Mouse (Mus musculus): ENCODE results near the gene Adgrb3. TPM values are rescaled to one million over a fixed set of nuclear protein-coding genes. Genes with fewer than 3 reads are reported as not detected.

The Adgrb3 gene
- polyA plus RNA-seq, 1 experiment, result 1.0 TPM

GRCm38 (mm10) chr1:25546072-25546471 lies 283.4 kb downstream of the Adgrb3 start:
- no peaks in the 10 kb centered on the region for H3K27me3 ChIP-seq (ENCODE audit: control insufficient read depth, insufficient read depth, low read length, poor library complexity, severe bottlenecking)
- H3K4me3 ChIP-seq (ENCODE audit: low read depth, low read length), result no peak overlapping the region
- no peaks in the 10 kb centered on the region for H3K36me3 ChIP-seq (ENCODE audit: control insufficient read depth, insufficient read depth, low read length, poor library complexity, severe bottlenecking)
- no peak overlapping the region for H3K27ac ChIP-seq (ENCODE audit: insufficient read depth, low read length)
- no peaks in the 10 kb centered on the region for H3K9me3 ChIP-seq (replicated peaks; ENCODE audit: control insufficient read depth, insufficient read depth, low read length, poor library complexity, severe bottlenecking)
- TF ChIP-seq CTCF (IDR thresholded peaks at IDR 0.05; ENCODE audit: low read depth, low read length) (no peak), EP300 (IDR thresholded peaks at IDR 0.05; ENCODE audit: insufficient read depth, low read depth, low read length) (no peak), POLR2A (IDR thresholded peaks at IDR 0.05; ENCODE audit: insufficient read depth, low read length) (no peak)
- H3K9ac ChIP-seq (ENCODE audit: low read depth, poor library complexity, severe bottlenecking), result no peak overlapping the region
- H3K4me1 ChIP-seq (ENCODE audit: control insufficient read depth, insufficient read depth, low read length), result no peaks in the 10 kb centered on the region

- no peaks in the 10 kb centered on the region for H3K36me3 ChIP-seq (ENCODE audit: control insufficient read depth, insufficient read depth, low read length, poor library complexity, severe bottlenecking)
- H3K27me3 ChIP-seq (ENCODE audit: control insufficient read depth, insufficient read depth, low read length, poor library complexity, severe bottlenecking), result no peaks in the 10 kb centered on the region
- no peak overlapping the region for H3K4me3 ChIP-seq (ENCODE audit: low read depth, low read length)
- no peaks in the 10 kb centered on the region for H3K9me3 ChIP-seq (replicated peaks; ENCODE audit: control insufficient read depth, insufficient read depth, low read length, poor library complexity, severe bottlenecking)
- H3K4me1 ChIP-seq (ENCODE audit: control insufficient read depth, insufficient read depth, low read length), result no peaks in the 10 kb centered on the region
- H3K27ac ChIP-seq (ENCODE audit: insufficient read depth, low read length), result no peak overlapping the region
- no peak overlapping the region for H3K9ac ChIP-seq (ENCODE audit: low read depth, poor library complexity, severe bottlenecking)
- no peak for TF ChIP-seq EP300 (IDR thresholded peaks at IDR 0.05; ENCODE audit: insufficient read depth, low read depth, low read length)
- no peak for TF ChIP-seq CTCF (IDR thresholded peaks at IDR 0.05; ENCODE audit: low read depth, low read length)
- TF ChIP-seq POLR2A (IDR thresholded peaks at IDR 0.05; ENCODE audit: insufficient read depth, low read length), result no peak
Observed at GRCm38 (mm10) chr1:25543915-25544314, 285.6 kb downstream of the Adgrb3 start.

- Histone ChIP-seq H3K9me3 (replicated peaks; ENCODE audit: control insufficient read depth, insufficient read depth, low read length, poor library complexity, severe bottlenecking) (no peaks in the 10 kb centered on the region), H3K4me3 (ENCODE audit: low read depth, low read length) (no peak overlapping the region), H3K9ac (ENCODE audit: low read depth, poor library complexity, severe bottlenecking) (no peak overlapping the region), H3K27ac (ENCODE audit: insufficient read depth, low read length) (no peak overlapping the region), H3K4me1 (ENCODE audit: control insufficient read depth, insufficient read depth, low read length) (no peaks in the 10 kb centered on the region), H3K36me3 (ENCODE audit: control insufficient read depth, insufficient read depth, low read length, poor library complexity, severe bottlenecking) (no peaks in the 10 kb centered on the region), H3K27me3 (ENCODE audit: control insufficient read depth, insufficient read depth, low read length, poor library complexity, severe bottlenecking) (no peaks in the 10 kb centered on the region)
- TF ChIP-seq POLR2A (IDR thresholded peaks at IDR 0.05; ENCODE audit: insufficient read depth, low read length) (no peak), CTCF (IDR thresholded peaks at IDR 0.05; ENCODE audit: low read depth, low read length) (no peak), EP300 (IDR thresholded peaks at IDR 0.05; ENCODE audit: insufficient read depth, low read depth, low read length) (no peak)
Observed at GRCm38 (mm10) chr1:25542891-25543290, 286.6 kb downstream of the Adgrb3 start.

- Histone ChIP-seq H3K27ac (ENCODE audit: insufficient read depth, low read length) (no peak overlapping the region), H3K36me3 (ENCODE audit: control insufficient read depth, insufficient read depth, low read length, poor library complexity, severe bottlenecking) (no peaks in the 10 kb centered on the region), H3K9me3 (replicated peaks; ENCODE audit: control insufficient read depth, insufficient read depth, low read length, poor library complexity, severe bottlenecking) (no peaks in the 10 kb centered on the region), H3K4me1 (ENCODE audit: control insufficient read depth, insufficient read depth, low read length) (no peaks in the 10 kb centered on the region), H3K27me3 (ENCODE audit: control insufficient read depth, insufficient read depth, low read length, poor library complexity, severe bottlenecking) (no peaks in the 10 kb centered on the region), H3K9ac (ENCODE audit: low read depth, poor library complexity, severe bottlenecking) (no peak overlapping the region), H3K4me3 (ENCODE audit: low read depth, low read length) (no peak overlapping the region)
- TF ChIP-seq POLR2A (IDR thresholded peaks at IDR 0.05; ENCODE audit: insufficient read depth, low read length) (no peak), CTCF (IDR thresholded peaks at IDR 0.05; ENCODE audit: low read depth, low read length) (no peak), EP300 (IDR thresholded peaks at IDR 0.05; ENCODE audit: insufficient read depth, low read depth, low read length) (no peak)
Observed at GRCm38 (mm10) chr1:25526976-25527375, 302.5 kb downstream of the Adgrb3 start.

GRCm38 (mm10) chr1:25510321-25511055 lies 319.0 kb downstream of the Adgrb3 start:
- H3K4me1 ChIP-seq (ENCODE audit: control insufficient read depth, insufficient read depth, low read length), result no peaks in the 10 kb centered on the region
- no peaks in the 10 kb centered on the region for H3K9me3 ChIP-seq (replicated peaks; ENCODE audit: control insufficient read depth, insufficient read depth, low read length, poor library complexity, severe bottlenecking)
- no peaks in the 10 kb centered on the region for H3K36me3 ChIP-seq (ENCODE audit: control insufficient read depth, insufficient read depth, low read length, poor library complexity, severe bottlenecking)
- no peak overlapping the region for H3K9ac ChIP-seq (ENCODE audit: low read depth, poor library complexity, severe bottlenecking)
- H3K4me3 ChIP-seq (ENCODE audit: low read depth, low read length), result no peak overlapping the region
- no peak overlapping the region for H3K27ac ChIP-seq (ENCODE audit: insufficient read depth, low read length)
- no peak for TF ChIP-seq EP300 (IDR thresholded peaks at IDR 0.05; ENCODE audit: insufficient read depth, low read depth, low read length)
- peak; percentile 11 for TF ChIP-seq CTCF (IDR thresholded peaks at IDR 0.05; ENCODE audit: low read depth, low read length)
- no peaks in the 10 kb centered on the region for H3K27me3 ChIP-seq (ENCODE audit: control insufficient read depth, insufficient read depth, low read length, poor library complexity, severe bottlenecking)

- Histone ChIP-seq H3K4me3 (ENCODE audit: low read depth, low read length) (no peak overlapping the region), H3K36me3 (ENCODE audit: control insufficient read depth, insufficient read depth, low read length, poor library complexity, severe bottlenecking) (no peaks in the 10 kb centered on the region), H3K27me3 (ENCODE audit: control insufficient read depth, insufficient read depth, low read length, poor library complexity, severe bottlenecking) (no peaks in the 10 kb centered on the region), H3K9ac (ENCODE audit: low read depth, poor library complexity, severe bottlenecking) (no peak overlapping the region), H3K9me3 (replicated peaks; ENCODE audit: control insufficient read depth, insufficient read depth, low read length, poor library complexity, severe bottlenecking) (no peaks in the 10 kb centered on the region), H3K27ac (ENCODE audit: insufficient read depth, low read length) (no peak overlapping the region), H3K4me1 (ENCODE audit: control insufficient read depth, insufficient read depth, low read length) (no peaks in the 10 kb centered on the region)
- TF ChIP-seq CTCF (IDR thresholded peaks at IDR 0.05; ENCODE audit: low read depth, low read length) (no peak), EP300 (IDR thresholded peaks at IDR 0.05; ENCODE audit: insufficient read depth, low read depth, low read length) (no peak), POLR2A (IDR thresholded peaks at IDR 0.05; ENCODE audit: insufficient read depth, low read length) (no peak)
Observed at GRCm38 (mm10) chr1:25504313-25504712, 325.2 kb downstream of the Adgrb3 start.
